Mouse (Mus musculus): ENCODE results near the gene BC005537.
"Not testable (repeated sequence)": the region's sequence is repeated elsewhere in the genome, so short reads cannot be mapped to it uniquely, and the experiment has no call there.

BC005537 gene

DNA sequence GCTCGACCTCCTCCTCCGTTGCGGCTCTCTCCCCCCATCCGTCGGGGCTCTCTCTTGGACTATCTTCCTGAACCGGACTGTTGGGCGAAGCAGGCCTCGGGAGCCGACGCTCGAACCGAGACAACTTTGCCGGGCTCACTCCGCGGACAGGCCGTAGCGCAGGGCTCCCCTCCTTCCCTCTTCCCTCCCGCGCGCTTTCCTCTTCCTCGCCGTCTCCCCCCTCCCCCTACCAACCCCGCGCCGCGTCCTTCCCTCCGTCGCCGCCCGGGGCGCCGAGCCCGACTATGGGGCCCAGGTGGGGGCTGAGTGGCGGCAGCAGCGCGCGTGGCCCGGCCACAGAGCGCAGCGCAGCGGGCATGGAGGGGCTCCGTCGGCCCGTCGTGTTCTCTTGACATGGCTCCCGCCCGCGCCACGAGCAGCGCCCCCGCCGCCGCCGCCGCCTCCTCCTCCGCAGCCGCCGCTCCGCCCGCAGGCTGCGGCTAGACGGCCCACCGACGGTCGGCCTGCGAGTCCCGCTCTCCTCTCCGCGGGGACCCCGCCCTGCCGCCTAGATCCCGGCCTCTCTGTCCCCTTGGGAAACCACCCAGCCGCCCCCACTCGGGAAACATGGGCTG, at the start of gene BC005537:
TSS of gene BC005537 (plus strand) at position 350 of the 614 bp plus-strand sequence.
- DNase-seq (ENCODE audit: low spot score in 2 of 2) = peak in 1 of 2 experiments; percentile 12

DNA sequence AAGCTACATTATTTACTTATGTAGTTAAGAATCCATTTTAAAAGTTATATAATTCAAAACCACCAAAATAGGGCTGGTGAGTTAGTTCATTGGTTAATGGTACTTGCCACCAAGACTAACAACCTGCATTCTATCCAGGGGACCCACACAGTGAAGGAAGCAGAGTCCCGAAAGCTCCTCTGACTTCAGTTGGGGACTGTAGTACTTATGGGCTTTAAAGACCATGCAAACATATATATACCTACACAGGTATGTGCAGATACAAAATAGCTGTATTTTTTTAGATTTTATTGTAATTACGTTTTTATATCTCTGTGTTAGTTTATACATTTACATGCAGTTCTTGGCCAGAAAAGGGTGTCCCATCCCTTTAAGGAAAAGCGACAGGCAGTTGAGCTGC, 44.7 kb upstream of the BC005537 start:
- no peak for DNase-seq (ENCODE audit: low spot score in 2 of 2)

DNA sequence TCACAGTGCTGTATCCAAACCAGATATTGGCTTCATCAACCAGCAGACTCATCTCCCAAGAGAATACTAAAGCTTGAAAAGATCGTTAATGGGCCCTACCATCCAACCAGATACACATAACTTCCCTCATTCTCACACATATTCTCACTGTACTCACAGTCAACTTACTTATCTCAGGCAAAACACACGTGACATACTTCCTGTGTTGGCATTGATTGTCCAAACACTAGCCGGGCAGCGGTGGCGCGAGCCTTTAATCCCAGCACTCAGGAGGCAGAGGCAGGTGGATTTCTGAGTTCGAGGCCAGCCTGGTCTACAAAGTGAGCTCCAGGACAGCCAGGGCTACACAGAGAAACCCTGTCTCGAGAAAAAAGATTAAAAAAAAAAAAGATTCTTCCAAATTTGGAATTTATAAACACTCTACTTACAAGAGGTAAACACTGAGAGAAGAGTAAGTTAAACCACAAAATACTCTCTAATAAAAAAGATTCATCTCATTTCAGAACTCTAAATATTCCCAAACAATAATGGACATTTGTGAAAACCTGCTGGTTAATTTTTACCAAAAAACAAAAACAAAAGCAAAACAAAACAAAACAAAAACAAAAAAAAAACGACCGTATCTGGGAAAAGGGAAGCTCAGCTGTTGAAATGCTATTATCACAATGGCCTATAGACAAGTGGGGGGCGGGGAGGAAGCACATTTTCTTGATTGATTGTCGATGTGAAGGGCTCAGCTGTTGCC, 43.5 kb upstream of the BC005537 start:
- no peak for DNase-seq (ENCODE audit: low spot score in 2 of 2)

DNA sequence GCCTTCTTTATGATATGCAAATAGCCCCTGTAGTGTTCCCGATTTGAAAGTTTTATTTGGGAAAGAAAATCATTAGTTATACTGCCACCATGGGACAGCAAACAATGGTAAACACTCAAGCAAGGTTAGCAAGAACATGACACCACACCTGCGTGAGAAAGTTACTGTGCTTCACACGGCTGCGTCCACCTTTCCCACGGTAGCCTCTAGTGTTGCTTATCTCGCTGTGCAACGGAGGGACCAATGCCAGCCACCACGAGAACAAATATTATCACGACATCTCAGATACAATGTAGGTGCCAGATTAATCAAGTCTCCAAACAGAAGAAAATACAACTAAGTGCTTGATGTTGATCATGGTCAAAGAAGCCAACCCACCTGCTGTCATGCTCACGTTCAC, 42.0 kb upstream of the BC005537 start:
- DNase-seq (ENCODE audit: low spot score in 2 of 2) = no peak

DNA sequence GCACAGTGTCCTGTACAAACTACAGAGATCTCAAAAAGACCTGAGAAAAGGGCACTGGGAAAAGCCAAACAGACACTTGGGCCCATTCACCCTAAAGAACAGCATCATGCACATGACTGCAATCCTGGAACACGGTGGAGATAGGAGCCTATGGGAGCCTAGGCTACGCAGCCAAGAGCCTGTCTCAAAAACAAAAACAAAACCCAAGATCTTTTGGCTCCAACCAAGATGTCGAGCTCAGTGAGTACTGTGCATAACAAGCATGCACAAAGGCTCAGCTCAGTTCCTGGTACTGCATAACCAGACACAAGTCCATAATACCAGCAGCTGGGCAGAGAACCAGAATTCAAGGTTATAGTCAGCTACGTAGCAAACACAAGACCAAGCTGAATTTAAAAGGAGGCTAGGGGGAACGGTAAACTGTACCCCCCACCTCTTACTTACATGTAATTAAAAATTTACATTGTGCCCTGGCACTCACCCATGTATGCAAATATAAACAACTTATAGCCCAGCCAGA, 41.0 kb upstream of the BC005537 start:
- DNase-seq (ENCODE audit: low spot score in 2 of 2) = no peak

DNA sequence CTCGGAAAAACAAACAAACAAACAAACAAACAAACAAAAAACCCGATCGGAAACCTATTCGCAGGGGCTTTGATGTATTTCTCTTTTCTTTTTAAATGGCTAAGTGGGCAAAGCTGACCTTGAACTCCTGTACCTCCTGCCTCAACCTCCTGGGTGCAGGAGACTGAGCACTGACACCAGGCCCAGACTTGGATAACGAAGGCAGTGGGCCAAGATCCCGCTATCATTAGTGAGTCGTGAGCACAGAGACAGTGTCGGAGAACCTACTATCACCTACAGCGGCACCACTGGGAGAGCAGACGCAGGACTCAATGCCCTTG, 40.4 kb upstream of the BC005537 start:
- DNase-seq (ENCODE audit: low spot score in 2 of 2) = no peak

DNA sequence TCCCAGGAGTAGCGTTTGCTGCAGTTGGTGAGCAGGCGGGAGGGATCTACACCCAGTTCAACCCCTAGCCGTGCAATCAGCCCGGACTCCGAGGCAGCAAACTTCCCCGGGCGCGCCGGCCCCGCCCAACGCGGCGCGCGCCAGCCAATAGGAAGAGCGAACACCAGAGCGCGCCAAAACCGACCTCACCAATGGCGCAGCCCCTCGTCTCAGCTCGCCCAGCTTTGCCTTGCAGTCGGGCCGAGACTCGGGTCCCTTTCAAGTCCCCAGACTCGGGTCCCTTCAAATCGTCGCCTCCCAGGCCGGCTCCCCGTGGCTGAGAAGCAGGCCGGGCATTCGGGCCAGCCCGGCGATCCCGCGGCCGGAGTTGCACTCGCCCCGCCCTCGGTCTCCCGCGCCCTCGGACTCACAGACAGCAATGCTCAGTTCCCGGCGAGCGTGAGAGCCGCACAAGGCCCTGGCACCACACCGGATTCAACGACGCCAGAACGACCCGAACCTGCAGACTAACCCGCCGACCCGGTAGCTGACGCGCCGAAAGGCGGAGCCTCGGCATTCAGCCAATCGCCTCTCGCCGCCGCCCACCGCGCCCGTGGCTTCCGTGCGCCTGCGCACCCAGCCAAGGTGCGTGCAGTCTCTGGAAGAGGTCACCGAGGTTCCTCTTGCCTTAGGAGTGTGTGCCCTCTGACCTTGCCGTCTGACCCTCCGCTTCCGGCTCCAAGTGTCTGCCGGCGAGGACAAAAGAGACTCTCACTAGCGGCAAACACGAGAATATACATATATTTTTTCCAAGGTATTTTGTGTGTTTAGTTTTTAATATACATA, 39.8 kb upstream of the BC005537 start, which contains the start of gene Gmnn:
TSS of gene Gmnn (minus strand) at position 521 of the 825 bp plus-strand sequence.
- peak; percentile 78 to 82 for DNase-seq (ENCODE audit: low spot score in 2 of 2)

DNA sequence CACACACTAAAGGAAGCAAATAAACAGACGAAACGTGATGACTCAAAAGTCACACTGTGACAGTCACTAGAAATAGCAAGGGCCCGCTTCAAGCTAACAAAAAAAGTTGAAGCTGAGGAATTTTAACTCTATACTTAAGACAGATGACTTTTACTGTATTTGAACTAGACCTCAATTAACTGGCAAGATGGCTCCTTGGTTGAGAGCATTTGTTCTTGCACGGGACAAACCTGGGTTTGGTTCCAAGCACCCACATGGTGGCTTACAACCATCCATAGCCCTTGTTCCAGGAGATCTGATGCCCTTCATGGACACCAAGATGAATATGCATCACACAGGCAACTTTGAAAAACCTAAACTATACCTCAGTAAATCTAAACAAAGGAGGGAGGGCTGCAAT, 39.2 kb upstream of the BC005537 start:
- no peak for DNase-seq (ENCODE audit: low spot score in 2 of 2)

DNA sequence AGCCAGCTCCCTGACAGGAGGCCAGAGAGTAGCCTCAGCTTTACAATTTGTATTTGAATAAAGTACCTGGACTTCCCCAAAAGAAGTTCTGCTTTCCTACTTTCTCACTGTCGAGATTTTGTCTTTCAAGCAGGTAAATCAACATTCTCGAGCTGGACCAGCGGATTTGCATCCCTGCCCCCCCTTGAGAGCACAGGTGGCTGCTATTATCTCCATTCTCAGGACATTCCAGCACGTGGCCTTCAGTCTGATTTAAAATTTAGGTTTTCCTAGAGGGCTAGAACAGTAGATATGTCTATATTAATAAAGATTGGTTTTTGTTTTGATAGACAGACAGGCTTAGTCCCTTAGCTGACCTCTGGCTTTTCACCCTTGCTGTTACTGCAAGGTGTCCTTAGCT, 33.6 kb upstream of the BC005537 start:
- DNase-seq (ENCODE audit: low spot score in 2 of 2) = not testable (repeated sequence)

DNA sequence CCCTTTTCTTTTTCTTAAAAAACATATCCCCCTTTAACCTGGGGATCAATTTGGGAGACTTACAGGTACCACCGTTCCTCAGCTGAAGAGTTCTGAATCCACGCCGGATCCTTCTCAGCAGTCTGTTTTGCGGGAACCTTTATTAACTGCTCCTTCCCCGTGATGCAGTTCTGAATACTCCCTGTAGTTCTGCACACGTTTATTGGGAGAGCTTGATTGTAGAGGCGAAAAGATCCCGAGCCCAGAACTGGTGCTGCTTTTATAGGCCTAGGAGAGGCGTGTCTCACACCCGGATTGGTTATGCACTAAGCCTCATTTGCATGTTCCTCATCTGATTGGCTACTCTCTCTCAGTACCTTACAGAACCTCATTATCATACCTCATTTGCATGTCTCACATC, 30.0 kb upstream of the BC005537 start:
- not testable (repeated sequence) for DNase-seq (ENCODE audit: low spot score in 2 of 2)

DNA sequence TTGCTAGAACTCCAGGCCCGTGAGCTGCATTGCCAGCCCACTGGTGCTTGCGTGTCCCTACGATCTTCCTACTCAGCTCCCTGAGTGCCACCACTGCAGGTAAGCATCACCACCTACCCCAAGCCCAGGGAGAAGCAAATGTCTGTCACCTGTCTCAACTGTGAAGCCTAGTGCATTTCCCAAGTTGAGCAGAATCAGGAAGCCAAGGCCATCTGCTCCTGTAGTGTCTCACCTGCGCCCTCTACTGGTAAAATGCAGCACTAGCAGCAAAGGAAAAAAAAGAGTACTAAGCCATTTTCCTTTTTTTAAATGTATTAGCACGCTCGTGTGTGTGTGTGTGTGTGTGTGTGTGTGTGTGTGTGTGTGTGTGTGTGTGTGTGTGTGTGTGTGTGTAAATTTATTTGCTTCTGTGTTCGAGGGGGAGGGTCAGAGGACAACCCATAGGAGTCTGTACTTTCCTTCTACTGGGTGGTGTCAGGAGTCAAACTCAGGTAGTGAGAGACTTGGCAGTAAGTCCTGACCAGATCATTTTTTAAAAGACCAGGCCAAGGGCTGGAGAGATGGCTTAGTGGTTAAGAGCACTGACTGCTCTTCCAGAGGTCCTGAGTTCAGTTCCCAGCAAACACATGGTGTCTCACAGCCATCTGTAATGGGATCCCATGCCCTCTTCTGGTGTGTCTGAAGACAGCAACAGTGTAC, 25.2 kb upstream of the BC005537 start:
- DNase-seq (ENCODE audit: low spot score in 2 of 2) = peak; percentile 59 to 62

DNA sequence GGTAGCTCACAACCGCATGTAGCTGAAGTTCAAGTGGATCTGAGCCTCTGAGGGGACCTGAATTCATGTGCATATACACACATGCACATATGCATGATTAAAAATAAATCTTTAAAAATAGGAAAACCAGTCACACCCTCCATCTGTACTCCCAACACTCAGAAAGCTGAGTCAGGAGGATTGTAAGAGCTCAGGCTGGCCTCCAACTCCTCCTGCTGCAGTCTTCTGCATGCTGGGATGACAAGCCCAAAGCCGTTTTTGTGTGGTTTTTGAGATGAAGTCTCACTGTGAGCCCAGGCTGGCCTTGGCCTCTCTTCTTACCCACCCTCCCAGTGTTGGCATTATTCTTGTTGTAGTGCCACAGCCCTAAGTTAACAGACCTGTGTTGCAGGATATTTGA, 23.4 kb upstream of the BC005537 start:
- no peak for DNase-seq (ENCODE audit: low spot score in 2 of 2)

DNA sequence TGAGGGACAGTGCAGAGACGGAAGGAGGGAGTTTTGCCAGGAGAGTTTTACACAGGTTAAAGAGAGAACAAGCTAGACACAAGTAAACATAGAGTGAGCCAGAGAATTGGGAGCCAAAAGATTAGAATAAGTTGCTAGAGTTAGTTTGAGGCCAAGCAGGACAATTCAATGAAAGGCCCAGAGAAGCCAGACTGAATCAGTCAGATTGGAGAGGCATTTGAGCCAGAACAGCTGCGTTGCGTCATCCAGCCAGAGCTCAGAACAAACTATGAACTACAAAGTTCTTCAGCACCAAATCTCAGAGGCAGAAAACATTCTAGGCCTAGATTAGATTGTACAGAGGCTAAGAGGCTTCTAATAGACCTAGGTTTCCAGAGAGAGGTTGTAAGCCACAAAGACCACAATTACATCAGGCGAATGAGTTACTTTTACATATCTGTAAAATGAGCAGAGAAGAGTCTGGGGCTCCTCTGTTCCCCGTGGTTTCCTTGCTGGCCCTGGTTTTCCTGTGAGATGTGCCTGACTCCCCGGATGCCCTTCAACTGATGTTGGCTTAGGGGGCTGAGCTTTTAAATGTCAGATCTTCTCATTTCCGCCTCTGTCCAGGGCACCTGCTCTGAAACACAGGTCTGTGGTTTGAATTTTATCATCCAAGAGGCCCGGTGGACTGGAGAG, 22.6 kb upstream of the BC005537 start:
- DNase-seq (ENCODE audit: low spot score in 2 of 2) = no peak

DNA sequence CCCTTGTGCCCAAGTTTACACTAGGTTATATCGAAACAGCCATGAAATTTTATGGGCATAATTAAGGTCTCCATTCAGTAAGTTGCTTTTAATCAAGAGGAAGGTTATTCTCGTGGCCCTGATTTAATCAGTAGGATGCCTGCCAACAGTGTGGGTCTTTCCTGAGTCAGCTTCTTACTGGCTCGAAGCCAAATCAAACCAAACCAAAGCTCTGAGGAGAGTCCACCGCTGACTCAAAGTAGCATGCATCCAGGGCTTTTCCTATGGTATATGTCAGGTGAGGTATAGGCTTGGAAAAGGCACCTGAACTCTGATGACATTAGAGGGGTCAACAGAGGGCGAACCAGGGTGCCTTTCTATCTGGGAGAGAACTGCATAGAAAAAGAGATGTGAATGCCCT, 19.5 kb upstream of the BC005537 start:
- DNase-seq (ENCODE audit: low spot score in 2 of 2) = no peak

DNA sequence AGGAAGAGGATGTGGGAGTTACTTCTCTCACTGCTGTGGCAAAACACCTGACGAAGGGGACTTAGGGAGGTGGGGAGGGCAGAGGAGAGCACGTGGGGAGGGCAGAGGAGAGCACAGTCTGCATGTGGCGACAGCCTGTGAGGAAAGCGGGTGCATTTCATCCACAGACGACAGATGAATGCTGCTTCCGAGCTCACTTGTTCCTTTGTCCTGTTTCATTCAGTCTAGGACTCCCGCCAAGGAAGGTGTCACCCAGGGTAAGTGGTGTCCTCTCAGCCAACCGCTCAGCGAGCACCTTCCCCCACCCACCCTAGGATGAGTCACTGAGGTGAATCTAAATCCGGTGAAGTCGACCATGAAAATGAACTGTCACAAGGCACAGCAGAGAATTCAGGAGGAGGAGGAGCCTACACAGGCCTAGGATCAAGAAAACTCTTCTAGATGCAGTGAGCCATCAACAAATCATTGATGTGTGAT, 15.4 kb upstream of the BC005537 start:
- peak in 1 of 2 experiments; percentile 22 for DNase-seq (ENCODE audit: low spot score in 2 of 2)

DNA sequence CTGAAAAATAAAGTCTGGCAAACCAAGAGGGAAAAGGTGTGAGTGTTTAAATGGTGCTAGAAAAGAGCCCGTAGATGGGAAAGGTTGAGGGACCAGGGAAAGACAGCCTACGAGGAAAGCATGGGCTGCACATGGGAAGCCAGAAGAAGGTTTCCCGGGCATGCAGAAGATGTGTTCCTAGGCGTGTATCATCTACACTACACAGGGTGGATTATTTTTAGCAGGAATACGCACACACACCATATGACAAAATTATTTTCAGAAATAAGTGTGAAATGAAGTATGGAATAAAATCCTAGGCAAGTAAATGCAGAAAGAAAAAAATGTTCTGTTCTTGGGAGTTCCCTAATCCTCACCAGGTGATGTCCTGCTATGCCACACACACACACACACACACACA, 14.0 kb upstream of the BC005537 start:
- DNase-seq (ENCODE audit: low spot score in 2 of 2) = no peak

DNA sequence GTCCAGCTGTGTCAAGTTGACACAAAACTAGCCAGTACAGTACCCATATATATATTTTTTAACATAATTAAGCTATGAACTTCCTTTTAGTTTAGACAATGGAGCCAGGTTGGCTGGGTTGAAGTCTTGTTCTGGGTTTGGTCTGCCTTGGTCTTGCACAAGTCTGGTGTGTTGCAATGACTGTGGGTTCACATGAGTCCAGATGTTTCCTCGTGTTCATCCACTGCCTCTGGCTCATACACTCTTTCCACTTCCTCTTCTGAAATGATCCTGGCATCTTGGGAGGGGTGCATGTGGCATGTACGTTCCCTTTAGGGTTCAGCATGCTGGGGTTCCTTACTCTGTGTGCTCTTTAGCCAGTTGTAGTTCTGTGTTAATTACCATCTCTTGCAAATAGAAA, 10.1 kb upstream of the BC005537 start:
- no peak for DNase-seq (ENCODE audit: low spot score in 2 of 2)

DNA sequence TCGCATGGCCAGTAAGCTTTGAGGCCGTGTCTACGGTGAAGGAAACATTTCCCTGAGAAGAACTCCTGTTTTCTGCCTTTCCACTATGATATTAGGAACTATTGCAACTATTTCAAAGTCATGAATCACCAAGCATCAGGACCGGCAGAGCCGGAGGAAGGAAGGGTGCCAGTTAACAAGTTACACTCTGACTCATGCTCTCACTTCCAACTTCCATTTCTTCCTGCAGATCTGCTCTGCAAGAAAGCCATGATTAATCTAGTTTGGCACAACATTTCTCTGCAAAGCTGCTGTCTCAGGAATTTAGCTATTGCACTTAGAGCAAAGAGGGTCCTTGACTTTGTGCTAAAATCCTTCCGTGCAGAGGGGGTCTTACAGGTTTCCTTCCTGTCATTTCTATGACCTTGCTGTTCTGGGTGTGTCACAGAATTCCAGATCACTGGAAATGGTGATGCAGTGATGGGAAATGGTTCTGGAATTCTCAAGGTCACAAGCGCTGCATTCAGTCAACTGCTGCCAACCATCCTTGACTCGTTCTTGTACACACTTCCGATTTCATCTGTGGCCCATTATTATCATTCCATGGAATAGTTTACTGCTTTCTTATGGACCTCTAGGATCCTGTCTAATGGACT, 8.9 kb upstream of the BC005537 start:
- DNase-seq (ENCODE audit: low spot score in 2 of 2) = peak in 1 of 2 experiments; percentile 26

DNA sequence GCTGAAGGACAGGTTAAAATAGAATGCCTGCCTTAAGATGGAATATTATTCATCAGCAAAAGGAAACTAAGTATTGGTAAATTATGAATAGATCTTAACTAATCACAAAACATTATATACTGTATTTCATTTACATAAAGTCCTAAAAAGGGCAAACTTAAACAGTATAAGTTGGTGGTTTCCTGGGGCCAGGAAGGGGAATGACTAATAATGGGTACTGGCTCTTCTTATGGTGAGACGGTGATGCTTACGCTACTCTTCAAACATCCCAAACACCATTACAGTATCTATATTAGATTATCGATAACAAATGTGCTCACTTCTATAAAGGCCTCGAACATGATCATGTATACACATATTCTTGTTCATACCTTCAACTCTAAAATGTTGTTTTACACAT, 2.8 kb upstream of the BC005537 start:
- no peak for DNase-seq (ENCODE audit: low spot score in 2 of 2)

DNA sequence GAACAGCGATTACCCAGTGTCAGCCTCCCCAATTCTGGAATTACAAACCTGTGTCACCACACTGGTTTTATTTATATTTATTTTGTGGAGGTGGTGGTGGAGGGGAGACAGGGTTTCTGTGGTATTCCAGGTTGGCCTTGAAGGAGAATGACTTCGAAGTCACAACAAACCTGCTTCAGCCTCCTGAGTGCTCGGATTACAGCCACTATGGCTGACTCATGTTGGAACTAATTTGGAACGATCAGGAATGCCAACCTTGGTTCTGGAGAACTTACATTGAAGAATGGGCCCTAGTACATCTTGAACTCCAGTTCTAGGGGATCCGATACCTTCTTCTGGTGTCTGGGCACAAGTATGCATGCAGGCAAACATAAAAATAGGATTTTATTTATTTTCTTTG, 2.1 kb upstream of the BC005537 start:
- no peak for DNase-seq (ENCODE audit: low spot score in 2 of 2)
